Mouse (Mus musculus): Measurements from ENCODE around the gene Slc35f4. TPM values are rescaled to one million over a fixed set of nuclear protein-coding genes. Genes with fewer than 3 reads are reported as not detected.

Slc35f4 gene
- polyA plus RNA-seq, 1 experiment from 2014 or later, result 1.1 TPM

DNA sequence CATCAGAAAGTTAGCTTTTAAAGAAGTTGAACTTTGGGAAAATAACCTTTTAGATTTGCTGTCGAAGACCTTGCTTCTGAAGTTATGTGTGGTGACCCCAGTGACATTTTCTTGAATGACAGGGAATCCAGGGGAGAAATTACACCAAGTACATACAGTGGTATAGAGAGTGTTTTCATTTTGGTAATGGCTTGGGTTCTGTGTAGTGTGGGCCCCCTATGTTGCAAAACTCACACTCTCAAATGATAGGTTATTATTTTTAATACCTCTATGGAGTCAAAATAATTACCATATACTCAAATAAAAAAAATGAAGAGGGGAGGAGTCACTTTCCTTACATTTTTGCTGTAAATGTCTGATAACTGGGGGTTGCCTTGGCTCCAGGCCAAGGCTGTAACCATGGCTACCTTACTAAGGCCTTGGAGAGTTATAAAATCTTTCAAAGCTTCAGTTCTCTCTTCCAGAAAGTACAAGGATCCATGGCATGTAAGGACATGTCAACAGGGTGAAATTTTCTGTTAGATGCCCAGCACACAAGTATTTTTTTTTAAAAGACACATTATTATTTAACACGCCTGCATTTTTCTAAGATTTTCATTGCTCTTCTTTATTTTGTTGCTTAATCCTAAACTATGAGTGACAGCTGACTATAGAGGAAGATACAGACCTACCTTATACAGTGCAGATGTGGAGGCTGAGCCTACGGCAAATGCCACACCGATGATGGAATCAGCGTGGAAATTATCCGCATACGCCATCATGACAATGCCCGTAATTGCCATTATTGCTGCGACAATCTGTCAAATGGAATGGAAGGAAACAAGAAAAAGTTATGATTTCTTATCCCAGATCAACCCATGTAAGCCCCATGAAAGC lies 220.1 kb downstream of the Slc35f4 start:
- 93% methylated on average over 9 of the region's 9 CpGs for WGBS

DNA sequence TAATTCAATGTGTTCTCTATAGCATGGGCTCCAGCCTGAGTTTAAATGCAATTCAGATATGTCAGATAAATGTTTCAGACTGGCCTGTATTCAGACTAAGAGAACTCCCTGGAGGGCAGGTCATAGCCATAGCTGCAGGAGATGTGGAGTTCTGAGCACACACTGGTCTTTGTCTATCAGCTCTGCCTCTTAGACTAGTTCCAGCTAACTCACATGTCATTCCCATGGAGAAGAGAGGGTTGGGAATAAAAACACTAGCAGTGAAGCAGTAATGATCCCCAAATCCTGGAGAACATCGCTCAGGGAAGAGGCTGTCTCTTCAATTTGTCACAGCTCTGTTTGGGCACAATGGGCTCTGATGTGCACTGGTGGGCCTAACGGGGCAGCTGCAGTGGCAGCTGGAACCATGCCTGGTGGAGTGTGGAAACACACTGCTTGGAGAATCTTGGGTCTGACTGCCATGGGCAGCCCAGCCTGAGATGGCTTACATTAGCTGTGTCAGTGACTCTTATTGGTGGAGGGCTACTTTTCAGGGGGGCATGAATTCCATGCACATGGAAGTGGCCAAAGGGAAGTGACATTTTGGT lies 223.5 kb downstream of the Slc35f4 start:
- Histone ChIP-seq H3K9me3 (ENCODE audit: control insufficient read depth, low read length) (no peaks in the 10 kb centered on the region), H3K4me1 (ENCODE audit: control insufficient read depth, insufficient read depth, low read length) (no peaks in the 10 kb centered on the region), H3K9ac (ENCODE audit: low read length) (no peak overlapping the region), H3K27ac (ENCODE audit: low read depth, low read length) (no peak overlapping the region), H3K4me3 (ENCODE audit: low read depth, low read length) (no peak overlapping the region), H3K36me3 (ENCODE audit: control insufficient read depth, insufficient read depth, low read length) (no peaks in the 10 kb centered on the region), H3K4me2 (ENCODE audit: low read depth) (no peak overlapping the region), H3K27me3 (ENCODE audit: control insufficient read depth, insufficient read depth, low read length) (no peaks in the 10 kb centered on the region)
- ATAC-seq (ENCODE audit: insufficient read depth, low FRiP score, low TSS enrichment), result no peak
- DNase-seq (ENCODE audit: low spot score), result no peak
- WGBS, result 69% methylated on average over 2 of the region's 2 CpGs

More for the DNA sequence above, 220.1 kb downstream of the Slc35f4 start:
- Histone ChIP-seq H3K4me1 (ENCODE audit: control insufficient read depth, insufficient read depth, low read length) (no peaks in the 10 kb centered on the region), H3K27me3 (ENCODE audit: control insufficient read depth, insufficient read depth, low read length) (no peaks in the 10 kb centered on the region), H3K4me2 (ENCODE audit: low read depth) (no peak overlapping the region), H3K27ac (ENCODE audit: low read depth, low read length) (no peak overlapping the region), H3K9ac (ENCODE audit: low read length) (no peak overlapping the region), H3K9me3 (ENCODE audit: control insufficient read depth, low read length) (no peaks in the 10 kb centered on the region), H3K4me3 (ENCODE audit: low read depth, low read length) (no peak overlapping the region), H3K36me3 (ENCODE audit: control insufficient read depth, insufficient read depth, low read length) (no peaks in the 10 kb centered on the region)
- no peak for ATAC-seq (ENCODE audit: insufficient read depth, low FRiP score, low TSS enrichment)
- DNase-seq (ENCODE audit: low spot score), result no peak

DNA sequence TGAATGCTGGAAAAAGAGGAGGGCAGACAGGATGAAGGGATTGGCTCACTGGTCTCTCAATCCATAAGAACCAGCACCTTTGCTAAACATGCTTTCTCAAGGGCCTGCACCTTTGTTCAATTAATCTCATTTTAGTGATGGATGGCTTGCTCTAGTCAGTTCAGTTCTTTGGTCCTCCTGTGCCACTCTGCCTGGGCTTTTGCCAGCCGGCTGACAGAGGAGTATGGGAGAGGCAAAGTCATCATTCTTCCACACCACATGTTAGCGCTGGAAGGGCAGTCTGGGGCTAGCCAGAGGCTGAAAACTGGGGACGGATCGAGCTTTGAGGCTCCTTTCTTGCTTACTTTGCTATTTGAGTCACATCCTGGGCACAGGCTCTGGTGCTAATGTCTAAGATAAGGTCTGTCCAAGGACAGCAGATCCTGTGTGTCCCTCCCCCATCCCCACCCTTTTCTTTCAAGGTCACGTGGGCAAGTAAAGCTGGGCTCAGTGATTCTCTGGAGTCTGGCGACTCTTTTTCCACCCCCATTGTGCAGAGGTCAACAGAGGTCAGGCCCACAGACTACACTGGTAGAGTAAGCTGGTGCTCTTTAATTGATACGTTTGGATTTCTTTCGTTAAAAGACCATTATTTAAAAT lies 224.7 kb downstream of the Slc35f4 start:
- DNase-seq (ENCODE audit: low spot score) (no peak), ATAC-seq (ENCODE audit: insufficient read depth, low FRiP score, low TSS enrichment) (no peak)
- H3K27ac ChIP-seq (ENCODE audit: low read depth, low read length), result no peak overlapping the region

DNA sequence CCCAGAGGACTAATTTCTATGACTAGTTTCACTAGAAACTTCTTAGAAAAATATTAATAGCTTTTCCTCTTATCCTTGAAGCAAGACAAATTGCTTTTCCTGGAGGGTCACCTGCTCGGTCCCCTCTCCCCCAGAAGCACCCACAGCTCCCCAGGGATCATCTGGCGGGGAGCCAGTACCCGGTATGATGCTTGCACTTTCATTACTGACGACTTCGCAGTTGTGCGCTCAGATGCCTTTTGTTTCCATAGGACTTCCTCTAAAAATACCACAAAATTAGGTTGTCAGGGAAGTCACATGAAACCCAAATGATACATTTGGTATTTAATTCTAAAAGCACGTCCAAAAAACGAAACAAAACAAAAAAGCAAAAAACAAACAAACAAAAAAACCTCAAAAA lies 225.5 kb downstream of the Slc35f4 start:
- no peaks in the 10 kb centered on the region for H3K9me3 ChIP-seq (ENCODE audit: control insufficient read depth, low read length)
- no peaks in the 10 kb centered on the region for H3K36me3 ChIP-seq (ENCODE audit: control insufficient read depth, insufficient read depth, low read length)
- no peak overlapping the region for H3K4me3 ChIP-seq (ENCODE audit: low read depth, low read length)
- ATAC-seq (ENCODE audit: insufficient read depth, low FRiP score, low TSS enrichment), result no peak
- H3K4me2 ChIP-seq (ENCODE audit: low read depth), result no peak overlapping the region
- 81% methylated on average over 8 of the region's 8 CpGs for WGBS
- DNase-seq (ENCODE audit: low spot score), result no peak
- H3K4me1 ChIP-seq (ENCODE audit: control insufficient read depth, insufficient read depth, low read length), result no peaks in the 10 kb centered on the region
- H3K27ac ChIP-seq (ENCODE audit: low read depth, low read length), result no peak overlapping the region
- no peaks in the 10 kb centered on the region for H3K27me3 ChIP-seq (ENCODE audit: control insufficient read depth, insufficient read depth, low read length)
- H3K9ac ChIP-seq (ENCODE audit: low read length), result no peak overlapping the region

More for the DNA sequence above, 224.7 kb downstream of the Slc35f4 start:
- Histone ChIP-seq H3K9ac (ENCODE audit: low read length) (no peak overlapping the region), H3K4me2 (ENCODE audit: low read depth) (no peak overlapping the region), H3K36me3 (ENCODE audit: control insufficient read depth, insufficient read depth, low read length) (no peaks in the 10 kb centered on the region), H3K9me3 (ENCODE audit: control insufficient read depth, low read length) (no peaks in the 10 kb centered on the region), H3K4me3 (ENCODE audit: low read depth, low read length) (no peak overlapping the region), H3K27me3 (ENCODE audit: control insufficient read depth, insufficient read depth, low read length) (no peaks in the 10 kb centered on the region), H3K4me1 (ENCODE audit: control insufficient read depth, insufficient read depth, low read length) (no peaks in the 10 kb centered on the region)
- WGBS, result 41% methylated on average over 8 of the region's 8 CpGs

DNA sequence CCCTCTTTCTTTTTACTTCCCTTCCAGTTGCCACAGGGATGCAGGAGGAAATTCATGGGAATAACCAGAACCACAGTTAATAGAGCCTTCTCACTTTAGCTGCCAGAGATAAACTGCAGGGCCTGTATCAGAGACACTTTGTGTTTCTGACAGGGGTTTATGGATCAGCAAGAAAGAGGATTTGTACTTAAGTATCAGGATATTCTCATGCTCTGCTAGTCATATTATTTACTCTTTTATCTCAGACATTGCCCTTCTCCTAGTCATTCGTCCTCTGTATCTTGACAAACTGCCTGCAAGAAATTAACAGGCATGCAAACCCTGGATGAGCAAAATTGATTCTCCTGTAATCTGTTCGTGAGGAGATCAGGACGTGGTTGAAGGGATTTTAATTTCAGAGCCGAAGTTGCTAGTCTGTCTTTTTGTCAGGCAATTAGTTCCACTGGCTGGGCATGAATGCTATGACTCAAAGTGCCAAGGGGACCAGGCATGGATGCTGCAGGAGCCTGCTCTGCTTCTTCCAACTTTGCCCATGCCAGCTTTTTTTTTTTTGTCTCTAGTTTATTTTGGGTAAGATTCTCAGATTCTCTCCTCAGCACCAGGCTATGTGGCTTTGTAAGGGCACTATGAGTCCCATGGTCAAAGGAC lies 231.9 kb downstream of the Slc35f4 start:
- no peaks in the 10 kb centered on the region for H3K4me1 ChIP-seq (ENCODE audit: control insufficient read depth, insufficient read depth, low read length)
- ATAC-seq (ENCODE audit: insufficient read depth, low FRiP score, low TSS enrichment) (no peak), DNase-seq (ENCODE audit: low spot score) (peak; percentile 36)
- H3K4me2 ChIP-seq (ENCODE audit: low read depth), result no peak overlapping the region
- H3K9ac ChIP-seq (ENCODE audit: low read length), result no peak overlapping the region
- no peaks in the 10 kb centered on the region for H3K9me3 ChIP-seq (ENCODE audit: control insufficient read depth, low read length)
- no peak overlapping the region for H3K27ac ChIP-seq (ENCODE audit: low read depth, low read length)
- H3K27me3 ChIP-seq (ENCODE audit: control insufficient read depth, insufficient read depth, low read length), result no peaks in the 10 kb centered on the region
- WGBS, result 36% methylated on average over 4 of the region's 4 CpGs
- no peak overlapping the region for H3K4me3 ChIP-seq (ENCODE audit: low read depth, low read length)
- H3K36me3 ChIP-seq (ENCODE audit: control insufficient read depth, insufficient read depth, low read length), result no peaks in the 10 kb centered on the region

DNA sequence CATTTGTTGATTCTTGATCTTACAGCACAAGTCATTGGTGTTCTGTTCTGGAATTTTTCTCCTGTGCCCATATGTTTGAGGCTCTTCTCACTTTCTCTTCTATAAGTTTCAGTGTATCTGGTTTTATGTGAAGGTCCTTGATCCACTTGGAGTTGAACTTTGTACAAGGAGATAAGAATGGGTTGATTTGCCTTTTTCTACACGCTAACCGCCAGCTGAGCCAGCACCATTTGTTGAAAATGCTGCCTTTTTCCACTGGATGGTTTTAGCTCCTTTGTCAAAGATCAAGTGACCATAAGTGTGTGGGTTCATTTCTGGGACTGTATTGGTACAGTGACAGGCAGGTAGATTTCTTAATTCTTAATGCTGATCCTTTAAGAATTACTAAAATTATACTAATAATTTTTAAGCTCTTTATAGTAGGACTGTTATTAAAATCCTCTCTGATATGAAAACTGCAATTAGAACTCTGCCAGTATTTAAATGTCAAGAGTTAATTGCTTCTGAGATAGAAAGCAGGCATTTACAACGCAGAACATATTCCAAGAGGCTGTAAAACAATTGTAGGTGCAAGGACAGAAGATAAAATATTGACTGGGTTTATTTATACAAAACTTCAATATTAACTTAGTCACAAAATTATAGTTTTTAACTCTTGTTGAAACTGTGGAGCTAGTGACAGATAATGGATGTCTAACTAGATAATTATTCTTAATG lies 235.7 kb downstream of the Slc35f4 start:
- Histone ChIP-seq H3K4me1 (ENCODE audit: control insufficient read depth, insufficient read depth, low read length) (no peaks in the 10 kb centered on the region), H3K27ac (ENCODE audit: low read depth, low read length) (no peak overlapping the region), H3K4me3 (ENCODE audit: low read depth, low read length) (no peak overlapping the region), H3K36me3 (ENCODE audit: control insufficient read depth, insufficient read depth, low read length) (no peaks in the 10 kb centered on the region), H3K4me2 (ENCODE audit: low read depth) (no peak overlapping the region), H3K9me3 (ENCODE audit: control insufficient read depth, low read length) (no peaks in the 10 kb centered on the region), H3K9ac (ENCODE audit: low read length) (no peak overlapping the region), H3K27me3 (ENCODE audit: control insufficient read depth, insufficient read depth, low read length) (no peaks in the 10 kb centered on the region)
- DNase-seq (ENCODE audit: low spot score), result no peak
- 89% methylated on average over 3 of the region's 3 CpGs for WGBS
- ATAC-seq (ENCODE audit: insufficient read depth, low FRiP score, low TSS enrichment), result no peak

DNA sequence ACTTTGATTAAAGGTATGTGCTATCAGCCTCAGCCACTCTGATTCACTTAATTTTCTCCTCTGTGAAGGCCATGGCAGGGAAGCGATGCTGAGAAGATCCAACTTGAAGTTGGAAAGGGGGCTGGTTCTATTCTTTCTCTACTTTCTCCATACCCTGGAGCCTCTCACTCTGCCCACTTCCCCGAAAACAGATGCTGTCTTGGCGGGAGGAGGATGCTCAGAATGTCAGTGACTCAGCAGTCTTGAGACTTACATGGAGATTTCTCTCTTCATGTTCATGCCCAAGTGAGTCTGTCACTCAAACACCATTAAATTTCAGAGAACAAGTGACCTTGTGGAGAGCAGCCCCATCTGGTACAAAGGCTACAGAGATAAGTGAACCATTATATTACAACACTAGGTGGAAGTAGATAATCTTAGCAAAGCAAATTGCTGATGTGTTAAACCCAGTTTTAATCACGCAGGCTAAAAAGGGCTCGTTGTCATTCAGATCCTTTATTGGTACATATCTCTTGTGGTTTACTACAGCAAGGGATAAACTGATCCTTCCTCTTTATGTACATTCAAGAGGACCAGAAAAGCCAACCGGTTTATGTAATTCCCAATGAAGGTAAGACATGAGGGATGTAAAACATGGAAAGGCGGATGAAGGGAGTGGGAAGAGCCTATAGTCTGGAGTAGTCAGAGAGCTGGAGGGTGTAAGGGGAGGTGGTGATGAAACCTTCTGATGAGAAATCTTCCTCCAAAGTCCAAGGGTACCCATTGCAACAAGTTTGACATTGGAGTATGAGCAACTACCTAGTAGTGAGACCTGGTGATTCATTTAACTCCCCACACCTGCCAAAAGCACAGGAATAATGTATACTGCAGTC lies 241.8 kb downstream of the Slc35f4 start:
- no peaks in the 10 kb centered on the region for H3K36me3 ChIP-seq (ENCODE audit: control insufficient read depth, insufficient read depth, low read length)
- H3K4me1 ChIP-seq (ENCODE audit: control insufficient read depth, insufficient read depth, low read length), result no peaks in the 10 kb centered on the region
- H3K9ac ChIP-seq (ENCODE audit: low read length), result no peak overlapping the region
- DNase-seq (ENCODE audit: low spot score), result no peak
- H3K4me3 ChIP-seq (ENCODE audit: low read depth, low read length), result no peak overlapping the region
- H3K9me3 ChIP-seq (ENCODE audit: control insufficient read depth, low read length), result no peaks in the 10 kb centered on the region
- ATAC-seq (ENCODE audit: insufficient read depth, low FRiP score, low TSS enrichment), result no peak
- 90% methylated on average over 7 of the region's 7 CpGs for WGBS
- H3K4me2 ChIP-seq (ENCODE audit: low read depth), result no peak overlapping the region
- H3K27me3 ChIP-seq (ENCODE audit: control insufficient read depth, insufficient read depth, low read length), result no peaks in the 10 kb centered on the region
- H3K27ac ChIP-seq (ENCODE audit: low read depth, low read length), result no peak overlapping the region
